Mouse (Mus musculus): ENCODE data around the gene Olfr543. TPM values are rescaled to one million over a fixed set of nuclear protein-coding genes. Genes with fewer than 3 reads are reported as not detected.

Gene Olfr543
- polyA plus RNA-seq (2021; fragmentation: Nextera tagmentation) = not detected in 2 replicates
- long read RNA-seq, experiment 1 = 0 reads
- long read RNA-seq, experiment 2 = 0 reads

DNA sequence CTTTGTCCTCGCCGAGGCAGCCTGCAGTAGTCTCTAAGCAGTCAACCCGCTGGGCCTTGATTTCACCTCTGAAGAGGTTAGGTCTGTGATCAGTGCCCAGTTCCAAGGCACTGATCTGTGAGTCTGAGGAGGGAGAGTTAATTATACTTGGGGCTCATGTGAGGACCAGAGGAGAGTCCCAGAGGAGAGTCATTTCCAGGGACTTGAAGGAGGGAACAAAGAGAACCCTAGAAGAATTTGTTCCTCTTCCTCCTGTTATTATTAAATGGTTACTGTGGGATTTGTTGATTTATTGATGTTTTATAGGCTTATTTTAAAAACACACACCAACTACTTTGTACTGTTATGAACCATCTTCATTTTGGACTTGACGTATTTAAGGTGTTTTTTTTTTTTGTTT is at the start of gene Olfr543:
TSS of gene Olfr543 (minus strand) at position 101 of the 400 bp plus-strand sequence.

DNA sequence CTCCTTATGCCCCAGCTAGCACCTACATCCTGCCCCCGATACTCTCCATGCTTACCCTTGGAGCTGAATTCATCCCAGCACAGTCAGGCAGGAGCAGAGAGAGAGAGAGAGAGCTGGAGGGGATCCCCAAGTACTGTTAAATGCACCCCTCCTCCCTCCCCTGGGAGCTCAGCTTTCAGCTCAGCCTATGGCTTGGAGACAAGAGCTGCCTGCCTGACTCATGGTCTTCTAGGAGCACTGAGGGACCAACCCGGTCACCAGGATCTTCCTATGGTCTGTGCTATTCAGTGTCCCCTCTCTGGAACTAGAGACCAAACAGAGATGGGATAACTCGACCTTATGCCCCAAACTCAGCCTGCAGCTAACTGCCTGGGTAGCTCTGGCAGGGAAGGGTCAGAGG is 18.0 kb upstream of the Olfr543 start, which contains the start of gene Olfr545:
TSS of gene Olfr545 (minus strand) at position 101 of the 400 bp plus-strand sequence.

DNA sequence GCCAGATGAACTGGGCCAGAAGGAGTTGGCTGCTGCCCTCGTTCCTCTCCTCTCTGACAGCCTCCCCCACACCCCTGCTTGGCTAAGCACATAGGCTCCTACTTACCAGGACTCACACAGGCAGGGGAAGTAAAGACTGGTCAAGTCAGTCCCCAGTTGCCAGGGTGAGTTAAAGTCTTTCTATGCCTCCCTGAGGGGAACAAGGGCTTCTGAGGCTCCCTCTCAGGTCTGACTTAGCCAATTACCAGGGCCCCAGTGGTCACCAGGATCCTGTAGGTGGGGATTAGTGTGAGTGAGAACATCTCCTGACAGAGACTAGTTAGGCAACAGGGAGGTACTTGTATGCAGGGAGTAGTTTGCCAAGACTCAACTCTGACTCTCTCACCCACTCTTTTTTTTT is 6.7 kb upstream of the Olfr543 start, which contains the start of gene Olfr544:
TSS of gene Olfr544 (minus strand) at position 153 of the 400 bp plus-strand sequence.

GRCm38 (mm10) chr7:102441657-102442391 is 39.7 kb downstream of the Olfr543 start, which contains the start of gene Rrm1:
Rrm1 (plus strand) TSS chr7:102441695.

Other genes starting within 250 kb of the Olfr543 start
- 31.5 and 45.8 TPM in 2 replicates for gene Rhog, start 225.6 kb downstream of the Olfr543 start, polyA plus RNA-seq (2021; fragmentation: Nextera tagmentation)
- gene Stim1, start 213.9 kb downstream of the Olfr543 start, polyA plus RNA-seq (2021; fragmentation: Nextera tagmentation) = 18.8 and 22.2 TPM in 2 replicates
- 7.2 and 7.6 TPM in 2 replicates for gene Rrm1, start 40.0 kb downstream of the Olfr543 start, polyA plus RNA-seq (2021; fragmentation: Nextera tagmentation)
- not detected in 2 replicates for gene Olfr544, start 6.6 kb upstream of the Olfr543 start, polyA plus RNA-seq (2021; fragmentation: Nextera tagmentation)
- gene Olfr545, start 17.9 kb upstream of the Olfr543 start, polyA plus RNA-seq (2021; fragmentation: Nextera tagmentation) = not detected in 2 replicates
- gene Olfr547, start 53.1 kb upstream of the Olfr543 start, polyA plus RNA-seq (2021; fragmentation: Nextera tagmentation) = not detected in 2 replicates
- not detected in 2 replicates for gene Olfr548-ps1, start 59.2 kb upstream of the Olfr543 start, polyA plus RNA-seq (2021; fragmentation: Nextera tagmentation)
- not detected in 2 replicates for gene Olfr549, start 68.2 kb upstream of the Olfr543 start, polyA plus RNA-seq (2021; fragmentation: Nextera tagmentation)
- 0.11 and 0.68 TPM in 2 replicates for gene Trim21, start 83.8 kb upstream of the Olfr543 start, polyA plus RNA-seq (2021; fragmentation: Nextera tagmentation)
- gene Olfr550, start 89.8 kb upstream of the Olfr543 start, polyA plus RNA-seq (2021; fragmentation: Nextera tagmentation) = 0.20 TPM in 1 of 2 replicates, not detected in the other
- gene Olfr551, start 110.2 kb upstream of the Olfr543 start, polyA plus RNA-seq (2021; fragmentation: Nextera tagmentation) = 0.01 TPM in 1 of 2 replicates, not detected in the other
- gene Olfr552, start 116.1 kb upstream of the Olfr543 start, polyA plus RNA-seq (2021; fragmentation: Nextera tagmentation) = not detected in 2 replicates
- not detected in 2 replicates for gene Olfr553, start 136.5 kb upstream of the Olfr543 start, polyA plus RNA-seq (2021; fragmentation: Nextera tagmentation)
- not detected in 2 replicates for gene Olfr554, start 156.8 kb upstream of the Olfr543 start, polyA plus RNA-seq (2021; fragmentation: Nextera tagmentation)
- gene Olfr555, start 177.1 kb upstream of the Olfr543 start, polyA plus RNA-seq (2021; fragmentation: Nextera tagmentation) = not detected in 2 replicates
- gene Olfr556, start 183.2 kb upstream of the Olfr543 start, polyA plus RNA-seq (2021; fragmentation: Nextera tagmentation) = not detected in 2 replicates
- 3.1 TPM in 2 replicates for gene Trim68, start 205.6 kb upstream of the Olfr543 start, polyA plus RNA-seq (2021; fragmentation: Nextera tagmentation)
- gene Olfr557, start 214.2 kb upstream of the Olfr543 start, polyA plus RNA-seq (2021; fragmentation: Nextera tagmentation) = not detected in 2 replicates
- gene Olfr558, start 220.5 kb upstream of the Olfr543 start, polyA plus RNA-seq (2021; fragmentation: Nextera tagmentation) = not detected in 2 replicates
- not detected in 2 replicates for gene Olfr33, start 237.4 kb upstream of the Olfr543 start, polyA plus RNA-seq (2021; fragmentation: Nextera tagmentation)
- gene Olfr559, start 245.8 kb upstream of the Olfr543 start, polyA plus RNA-seq (2021; fragmentation: Nextera tagmentation) = not detected in 2 replicates